Mouse (Mus musculus) heart, adult 2 months (tissue): Measurements from ENCODE around the gene Samd13. TPM values are rescaled to one million over a fixed set of nuclear protein-coding genes. Genes with fewer than 3 reads are reported as not detected.

Experiments
- DNase-seq, 2 experiments: peaks; one replicate each; pipeline ENCODE4 v3.0.0; 2021
- H3K27ac ChIP-seq: fragments of 200-600 bp; 2 replicates; pipeline ENCODE4 v1.8.1; 2022
- H3K27me3 ChIP-seq: fragments of 200-500 bp; 2 replicates; pipeline ENCODE4 v1.6.1; 2012; ENCODE audit warnings: mild to moderate bottlenecking, low read length, inconsistent platforms, mixed read lengths; ENCODE audit not compliant: control insufficient read depth, insufficient read depth
- H3K36me3 ChIP-seq: fragments of 200-500 bp; 2 replicates; pipeline ENCODE4 v1.6.1; 2012; ENCODE audit warnings: low read length, inconsistent platforms; ENCODE audit not compliant: control insufficient read depth, insufficient read depth
- H3K4me1 ChIP-seq: fragments of 200-500 bp; 2 replicates; pipeline ENCODE4 v1.6.1; 2011; ENCODE audit warnings: low read length; ENCODE audit not compliant: control insufficient read depth, insufficient read depth
- H3K4me3 ChIP-seq: fragments of 200-600 bp; 2 replicates; pipeline ENCODE4 v1.8.1; 2022
- H3K79me2 ChIP-seq: fragments of 200-500 bp; replicated peaks from 2 replicates; pipeline ENCODE4 v1.6.1; 2012; ENCODE audit warnings: mild to moderate bottlenecking, inconsistent platforms, low read length, moderate library complexity, mixed read lengths; ENCODE audit not compliant: control insufficient read depth, insufficient read depth
- H3K9ac ChIP-seq: fragments of 200-500 bp; 2 replicates; pipeline ENCODE4 v1.6.1; 2012; ENCODE audit warnings: low read depth, mild to moderate bottlenecking, control low read depth, inconsistent platforms, low read length, mixed read lengths
- CTCF ChIP-seq: fragments of 200-600 bp; IDR thresholded peaks from 2 replicates; pipeline ENCODE4 v1.8.1; 2022; ENCODE audit warnings: antibody characterized with exemption, mild to moderate bottlenecking, moderate library complexity
- EP300 ChIP-seq: fragments of 200-500 bp; IDR thresholded peaks from 2 replicates; pipeline ENCODE4 v1.6.1; 2011; ENCODE audit warnings: low read depth, low read length, control low read depth; ENCODE audit not compliant: insufficient read depth
- POLR2A ChIP-seq: fragments of 200-500 bp; IDR thresholded peaks from 2 replicates; pipeline ENCODE4 v1.6.1; 2011; ENCODE audit warnings: mild to moderate bottlenecking, low read depth, low read length, control low read depth; ENCODE audit not compliant: insufficient read depth
- WGBS: fragments of 180-500 bp; shearing (Covaris S2); methylation state at CpG from one replicate; pipeline ENCODE4 v1.1.7; 2018; 5-methylcytosine and 5-hydroxymethylcytosine counted together
- intact Hi-C: fragments of 180-260 bp; cut with DNase I; formaldehyde crosslinking; loops from one replicate; pipeline ENCODE4 v1.15.1; 2025
- polyA plus RNA-seq: library from polyadenylated mRNA; depleted of rRNA; stranded (reverse); fragments of >200 nt; gene quantifications from 2 replicates; pipeline ENCODE4 v1.2.3, GENCODE M21; 2012
- total RNA-seq, 2 experiments: library from RNA; stranded (reverse); gene quantifications; 2 replicates each; pipeline ENCODE4 v1.2.3; 2021

Gene Samd13
- total and polyA plus RNA-seq, 3 experiments: 1.0 to 2.1 (median 1.9) TPM

DNA sequence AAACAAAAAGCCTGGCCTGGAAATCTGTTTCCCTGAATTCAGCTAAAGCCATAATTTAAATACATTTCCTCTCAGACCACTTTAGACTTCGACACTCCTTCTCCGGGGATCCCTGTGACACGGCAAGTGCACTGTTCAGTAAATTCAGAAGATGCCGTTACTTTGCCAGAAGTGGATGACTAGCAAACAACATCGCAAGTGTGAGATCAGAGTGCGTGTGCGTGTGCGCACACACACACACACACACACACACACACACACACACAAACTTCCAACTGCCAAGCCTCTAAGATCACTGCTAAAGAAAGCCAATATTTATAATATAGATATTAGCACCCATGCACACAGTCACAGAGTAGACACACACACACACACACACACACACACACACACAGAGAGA lies 3.7 kb downstream of the Samd13 start:
- H3K79me2 ChIP-seq: no peaks in the 10 kb centered on the region
- no peaks in the 10 kb centered on the region; the same call in 1 of the 2 replicates for H3K27me3 ChIP-seq
- TF ChIP-seq POLR2A: no peak
- no peak for TF ChIP-seq CTCF
- no peak for TF ChIP-seq EP300
- no peak for DNase-seq
- 35% methylated on average over 8 of the region's 8 CpGs for WGBS
- no peaks in the 10 kb centered on the region; the same call in 1 of the 2 replicates for H3K4me1 ChIP-seq
- H3K36me3 ChIP-seq: no peaks in the 10 kb centered on the region
- 0 out of 2 replicates have a peak overlapping the region, but pooled peaks have one; percentile 9 for H3K4me3 ChIP-seq
- no peak overlapping the region; the same call in 1 of the 2 replicates for H3K9ac ChIP-seq
- H3K27ac ChIP-seq: peak overlapping the region; percentile 31; the same call in 1 of the 2 replicates
- intact Hi-C loops: loop anchor here (5.0 kb wide), 1 partner anchor 86 kb away; no protein-coding TSS in a partner anchor

DNA sequence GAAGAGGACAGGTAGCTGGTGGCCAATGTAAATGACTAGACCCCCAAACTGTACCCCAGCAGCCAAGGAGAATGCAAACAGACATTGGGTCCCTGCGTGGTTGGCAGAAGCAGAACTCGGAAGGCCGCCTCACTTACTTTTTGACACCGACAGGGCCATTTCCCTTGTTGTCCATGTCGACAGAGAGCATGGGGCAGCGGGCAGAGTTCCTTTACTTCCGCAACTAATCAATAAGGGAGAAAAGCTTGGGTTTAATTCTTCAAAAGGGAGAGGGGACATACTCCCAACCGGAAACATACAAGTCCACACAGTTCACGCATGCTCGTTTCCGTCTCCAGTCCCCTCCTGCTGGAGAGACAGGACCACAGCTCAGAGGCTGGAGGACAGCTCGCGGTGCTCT lies 4.8 kb downstream of the Samd13 start:
- no peaks in the 10 kb centered on the region for H3K36me3 ChIP-seq
- H3K27ac ChIP-seq: no peak overlapping the region
- DNase-seq: no peak
- H3K27me3 ChIP-seq: no peaks in the 10 kb centered on the region; the same call in 1 of the 2 replicates
- no peak for TF ChIP-seq CTCF
- TF ChIP-seq POLR2A: no peak
- no peak for TF ChIP-seq EP300
- H3K4me1 ChIP-seq: no peaks in the 10 kb centered on the region; the same call in 1 of the 2 replicates
- WGBS: 93% methylated on average over 13 of the region's 13 CpGs
- intact Hi-C loops: loop anchor here (5.0 kb wide), 1 partner anchor 87 kb away; no protein-coding TSS in a partner anchor
- no peak overlapping the region for H3K9ac ChIP-seq
- no peak overlapping the region for H3K4me3 ChIP-seq
- H3K79me2 ChIP-seq: no peaks in the 10 kb centered on the region

DNA sequence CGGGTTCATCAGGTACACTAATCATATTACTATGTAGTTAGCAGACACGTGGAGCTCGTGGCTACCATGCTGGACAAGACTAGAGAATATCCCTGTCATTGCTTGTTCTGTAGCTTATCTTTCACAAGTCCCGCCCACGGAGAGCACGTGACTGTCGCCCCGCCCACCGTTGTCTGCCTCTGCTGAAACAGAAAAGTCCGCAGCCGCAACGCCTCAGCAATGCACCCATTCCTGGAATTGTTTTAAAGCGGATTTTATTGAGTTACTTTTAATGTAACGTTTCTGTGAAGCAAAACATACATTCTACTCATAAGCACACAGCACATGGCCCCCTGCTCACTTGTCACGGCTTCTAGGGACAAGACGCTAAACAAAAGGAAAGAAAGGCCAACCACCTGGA lies 5.7 kb downstream of the Samd13 start:
- no peaks in the 10 kb centered on the region for H3K4me1 ChIP-seq
- no peaks in the 10 kb centered on the region for H3K79me2 ChIP-seq
- DNase-seq: no peak
- WGBS: 95% methylated on average over 16 of the region's 16 CpGs
- H3K9ac ChIP-seq: no peak overlapping the region
- no peaks in the 10 kb centered on the region for H3K27me3 ChIP-seq
- intact Hi-C loops: loop anchor here (5.0 kb wide), 1 partner anchor 88 kb away; no protein-coding TSS in a partner anchor
- no peak overlapping the region for H3K27ac ChIP-seq
- H3K4me3 ChIP-seq: no peak overlapping the region
- no peaks in the 10 kb centered on the region for H3K36me3 ChIP-seq
- no peak for TF ChIP-seq CTCF
- no peak for TF ChIP-seq POLR2A
- TF ChIP-seq EP300: no peak

DNA sequence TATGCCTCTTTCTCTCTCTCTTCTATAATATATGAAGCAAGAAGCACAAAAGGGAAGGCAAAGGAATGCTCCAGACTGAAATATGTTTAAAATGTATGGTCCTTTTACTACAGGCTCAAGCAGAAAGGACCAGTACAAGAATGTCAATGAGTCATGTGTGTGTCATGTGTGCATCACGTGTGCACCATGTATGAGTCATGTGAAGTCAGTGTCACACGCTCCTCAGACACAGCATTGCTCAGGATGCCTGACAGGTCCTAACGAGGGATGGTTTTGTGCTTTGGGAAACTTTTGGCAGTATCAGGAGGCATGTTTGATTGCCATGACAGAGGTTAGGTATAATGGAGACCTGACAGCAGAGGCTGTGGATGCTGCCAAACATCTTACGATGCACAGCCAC lies 9.2 kb downstream of the Samd13 start:
- Histone ChIP-seq H3K36me3 (no peaks in the 10 kb centered on the region), H3K9ac (no peak overlapping the region), H3K79me2 (no peaks in the 10 kb centered on the region), H3K4me1 (no peaks in the 10 kb centered on the region; the same call in 1 of the 2 replicates), H3K4me3 (no peak overlapping the region), H3K27ac (no peak overlapping the region), H3K27me3 (no peaks in the 10 kb centered on the region)
- WGBS: 90% methylated on average over 4 of the region's 4 CpGs
- intact Hi-C loops: no loop called here
- DNase-seq: no peak
- TF ChIP-seq EP300 (no peak), CTCF (no peak), POLR2A (no peak)

DNA sequence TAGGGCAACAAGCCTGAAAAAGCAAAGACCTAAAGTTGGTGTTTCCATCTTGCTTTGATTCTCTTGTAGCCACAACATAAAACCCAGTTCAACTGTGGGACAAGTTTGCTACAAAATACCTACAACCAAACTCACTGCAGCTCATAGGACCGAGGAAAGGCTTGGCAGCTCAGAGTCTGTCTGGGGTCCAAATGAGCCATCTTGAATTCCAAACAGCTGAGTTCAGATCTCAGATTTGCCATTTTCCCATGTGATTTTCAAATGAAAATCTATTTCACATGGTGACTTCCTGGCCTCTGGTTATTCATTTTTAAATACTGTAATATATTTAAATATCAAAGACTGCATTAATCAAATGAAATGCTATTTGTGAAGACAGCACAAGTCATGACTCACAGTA lies 10.3 kb downstream of the Samd13 start:
- Histone ChIP-seq H3K36me3 (no peaks in the 10 kb centered on the region), H3K27ac (no peak overlapping the region), H3K4me3 (no peak overlapping the region), H3K79me2 (no peaks in the 10 kb centered on the region), H3K27me3 (no peaks in the 10 kb centered on the region), H3K9ac (no peak overlapping the region), H3K4me1 (no peaks in the 10 kb centered on the region; the same call in 1 of the 2 replicates)
- no peak for TF ChIP-seq EP300
- no peak for TF ChIP-seq POLR2A
- TF ChIP-seq CTCF: no peak
- DNase-seq: no peak
- WGBS: 84% methylated on average over 1 of the region's 1 CpGs
- intact Hi-C loops: no loop called here

DNA sequence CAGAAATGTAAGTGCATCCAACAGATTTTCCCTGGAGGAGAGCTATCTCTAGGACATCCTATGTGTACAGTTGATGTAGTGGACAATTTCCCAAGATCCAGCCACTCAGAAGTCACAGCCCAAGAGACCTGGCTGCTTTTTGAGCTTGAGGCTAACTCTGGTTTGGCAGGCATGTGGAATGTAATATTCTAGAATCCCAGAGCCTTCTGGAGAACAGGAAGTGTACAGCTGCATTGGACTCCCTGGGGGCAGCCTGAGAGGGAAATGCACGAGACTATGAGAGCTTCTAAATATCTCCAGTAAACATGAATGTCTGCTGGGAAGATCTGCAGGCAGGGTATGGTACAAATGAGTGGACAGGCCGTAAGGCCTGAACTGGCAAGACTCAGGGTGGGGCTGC lies 14.3 kb downstream of the Samd13 start:
- TF ChIP-seq POLR2A (no peak), CTCF (no peak), EP300 (no peak)
- intact Hi-C loops: no loop called here
- no peak overlapping the region for H3K4me3 ChIP-seq
- no peak overlapping the region for H3K9ac ChIP-seq
- no peaks in the 10 kb centered on the region for H3K27me3 ChIP-seq
- no peaks in the 10 kb centered on the region; the same call in 1 of the 2 replicates for H3K4me1 ChIP-seq
- H3K79me2 ChIP-seq: no peaks in the 10 kb centered on the region
- peak in 1 of 2 experiments; percentile 42 for DNase-seq
- WGBS: 28% methylated on average over 2 of the region's 2 CpGs
- H3K36me3 ChIP-seq: no peaks in the 10 kb centered on the region
- peak overlapping the region; percentile 51 for H3K27ac ChIP-seq
